Mouse (Mus musculus) embryonic fibroblast, embryonic 13.5 days (primary cell): ENCODE data around the gene Mettl2.

Source experiments
- CTCF ChIP-seq: IDR thresholded peaks from 2 replicates; pipeline ENCODE4 v1.5.1; 2011; ENCODE audit warnings: mild to moderate bottlenecking, control low read depth, low read length, moderate library complexity, borderline replicate concordance; ENCODE audit not compliant: insufficient read depth
- POLR2A ChIP-seq: IDR thresholded peaks from 2 replicates; pipeline ENCODE4 v1.6.1; 2011; ENCODE audit warnings: low read depth, mild to moderate bottlenecking, control low read depth, low read length, moderate library complexity

DNA sequence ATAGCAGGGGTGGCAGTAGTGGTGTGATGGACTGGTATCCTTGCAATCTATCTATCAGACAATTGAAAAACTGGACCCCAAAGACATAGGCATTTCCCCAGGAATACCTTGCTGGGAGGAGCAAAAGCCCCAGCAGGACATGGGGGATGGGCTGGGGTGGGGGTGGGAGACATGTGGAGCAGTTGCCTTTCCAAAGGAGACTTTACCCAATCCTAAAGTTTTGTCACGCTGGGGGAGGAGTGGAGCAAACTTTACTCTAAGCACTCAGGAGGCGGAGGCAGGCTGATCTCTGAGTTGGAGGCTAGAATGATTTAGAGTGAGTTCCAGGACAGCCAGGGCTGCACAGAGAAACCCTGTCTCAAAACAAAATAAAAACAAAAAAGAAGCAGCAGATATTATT is 35.2 kb downstream of the Mettl2 start:
- TF ChIP-seq POLR2A (no peak), CTCF (no peak)
